Mouse (Mus musculus): ENCODE data around the gene Sparcl1.
A peak's percentile ranks its signal among the peaks of the same experiment; 100 is the strongest.

Sparcl1 gene

GRCm38 (mm10) chr5:104110171-104110920, 3.2 kb downstream of the Sparcl1 start:
- DNase-seq (ENCODE audit: low spot score) = no peak

DNA sequence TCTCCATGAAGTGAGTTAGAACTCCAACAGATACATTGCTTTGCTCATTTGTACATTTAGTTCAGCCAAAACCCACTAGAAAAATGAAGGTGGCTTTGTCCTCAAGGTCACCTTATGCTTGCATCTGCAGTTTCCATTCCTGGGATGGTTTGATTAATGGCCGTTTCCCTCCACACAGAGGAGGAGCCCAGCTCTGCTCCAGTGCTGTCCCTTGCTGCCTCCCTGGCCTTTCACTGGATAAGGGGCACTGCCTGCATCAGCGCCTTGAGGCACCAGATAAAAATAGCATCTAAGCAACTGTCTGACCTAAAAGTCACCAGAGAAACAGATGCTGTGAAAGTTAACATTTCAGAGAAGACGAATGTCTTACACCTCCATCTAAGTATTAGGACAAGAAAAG, 4.0 kb downstream of the Sparcl1 start:
- no peak for DNase-seq (ENCODE audit: low spot score)

- DNase-seq (ENCODE audit: low spot score) = no peak
These were observed 4.6 kb downstream of the Sparcl1 start for GRCm38 (mm10) chr5:104108879-104109369.

GRCm38 (mm10) chr5:104108127-104108875, 5.2 kb downstream of the Sparcl1 start:
- DNase-seq (ENCODE audit: low spot score) = no peak

GRCm38 (mm10) chr5:104104111-104104510, 9.4 kb downstream of the Sparcl1 start:
- no peak for DNase-seq (ENCODE audit: low spot score)

DNA sequence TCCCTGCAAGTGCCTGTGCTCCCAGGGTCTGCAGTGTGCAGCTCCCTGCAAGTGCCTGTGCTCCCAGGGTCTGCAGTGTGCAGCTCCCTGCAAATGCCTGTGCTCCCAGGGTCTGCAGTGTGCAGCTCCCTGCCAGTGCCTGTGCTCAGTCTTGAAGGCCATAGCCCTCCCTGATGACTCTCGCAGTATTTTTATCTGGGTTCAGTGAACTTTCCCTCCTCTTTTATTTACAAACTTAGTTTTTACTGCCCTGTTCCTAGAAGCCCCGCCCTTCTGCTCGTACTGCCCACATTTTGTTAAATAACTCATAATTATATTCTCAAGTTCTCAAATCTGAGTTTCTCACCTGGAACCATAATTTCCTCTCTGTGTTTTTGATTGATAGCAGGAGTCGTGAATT, 10.4 kb downstream of the Sparcl1 start:
- no peak for DNase-seq (ENCODE audit: low spot score)

GRCm38 (mm10) chr5:104101678-104102531, 11.6 kb downstream of the Sparcl1 start:
- no peak for DNase-seq (ENCODE audit: low spot score)

GRCm38 (mm10) chr5:104096078-104096938, 17.2 kb downstream of the Sparcl1 start:
- no peak for DNase-seq (ENCODE audit: low spot score)

DNA sequence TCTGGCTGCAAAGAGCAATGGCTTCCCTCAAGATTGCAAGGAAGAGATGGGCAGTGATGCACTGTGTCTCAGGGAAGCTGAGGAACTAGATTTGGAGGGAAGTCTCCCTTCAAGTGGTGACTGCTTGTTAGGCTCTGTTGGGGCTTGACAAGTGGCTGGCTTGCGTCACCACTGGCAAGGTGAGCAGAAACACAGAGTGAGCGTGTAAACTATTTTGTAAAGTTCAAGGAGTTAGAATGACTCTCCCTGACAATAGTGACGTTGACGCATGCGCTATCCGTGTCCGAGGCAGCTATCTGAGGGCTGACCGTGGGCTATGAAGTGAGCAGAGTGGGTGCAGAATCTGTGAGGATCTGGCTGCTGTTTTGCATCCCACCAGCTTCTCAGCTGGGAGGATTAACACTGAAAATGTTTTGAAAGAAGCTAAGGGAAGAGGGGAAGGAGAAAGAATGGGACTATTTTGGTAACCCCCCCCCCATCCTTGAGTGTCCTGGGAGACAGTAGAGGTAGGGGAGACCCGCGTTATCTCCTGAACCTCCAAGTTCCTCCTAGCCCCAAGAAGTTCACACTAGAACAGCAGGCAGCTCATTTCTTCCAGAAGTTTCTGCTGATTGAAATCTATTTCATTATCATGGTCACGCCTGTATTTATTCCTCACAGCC, 18.0 kb downstream of the Sparcl1 start:
- DNase-seq (ENCODE audit: low spot score) = no peak

GRCm38 (mm10) chr5:104089751-104090150, 23.8 kb downstream of the Sparcl1 start:
- peak; percentile 27 for DNase-seq (ENCODE audit: low spot score)

DNA sequence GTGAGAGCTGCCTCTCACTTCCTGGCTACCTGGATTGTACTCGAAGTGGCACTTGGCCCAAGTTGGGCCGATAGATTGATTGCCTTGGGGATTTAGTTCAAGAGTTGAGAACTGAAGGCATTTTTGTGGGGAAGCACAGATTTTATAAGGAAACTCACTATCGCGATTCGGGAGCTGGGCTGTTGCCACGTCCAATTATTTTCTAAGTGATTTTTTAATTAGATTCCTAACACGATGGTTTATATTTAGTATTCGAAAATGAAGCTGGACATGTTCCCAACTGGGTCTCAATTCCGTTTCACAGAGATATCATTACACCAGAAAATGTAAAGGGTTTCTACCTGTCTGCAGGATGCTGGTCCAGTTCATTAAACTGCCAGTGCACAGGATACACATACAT, 28.2 kb downstream of the Sparcl1 start:
- no peak for DNase-seq (ENCODE audit: low spot score)

DNA sequence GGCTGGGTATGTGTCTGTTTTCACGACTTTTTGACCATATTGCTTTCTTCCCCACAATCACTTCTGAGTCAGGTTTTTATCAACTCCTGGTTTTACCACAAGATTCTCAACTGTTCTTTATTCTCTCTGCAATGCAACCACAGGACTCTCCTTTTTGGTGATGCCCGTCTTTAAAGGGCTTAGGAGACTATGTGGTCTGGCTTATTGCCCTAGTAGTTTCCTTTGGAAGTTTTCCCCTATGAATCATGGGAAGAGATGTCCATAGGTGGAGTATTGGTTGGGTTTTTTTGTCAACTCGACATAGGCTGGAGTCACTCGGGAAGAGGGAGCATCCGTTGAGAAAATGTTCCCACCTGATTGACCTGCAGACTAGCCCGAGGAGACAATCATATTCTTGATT, 32.8 kb downstream of the Sparcl1 start:
- no peak for DNase-seq (ENCODE audit: low spot score)

DNA sequence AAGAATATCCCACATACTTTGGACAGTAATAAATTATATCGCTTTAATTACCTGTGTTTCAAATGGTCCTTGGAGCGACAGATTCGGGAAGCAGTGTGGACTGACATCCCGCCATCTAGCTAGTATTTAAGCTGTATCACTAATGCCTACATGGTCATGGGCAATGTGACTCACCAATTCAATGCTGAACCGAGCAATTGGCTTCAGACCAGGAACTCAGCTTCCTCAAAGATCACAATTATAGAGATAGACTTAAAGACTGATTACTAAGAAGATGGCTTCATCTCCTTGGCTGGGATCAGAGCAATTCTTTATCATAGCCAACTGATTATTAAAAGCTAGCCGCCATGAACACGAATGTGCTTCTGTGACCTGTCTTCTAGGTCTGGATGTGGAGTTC, 36.0 kb downstream of the Sparcl1 start, which contains the start of gene Gm17660:
Gene Gm17660 (minus strand): TSS at position 101 of the 400 bp plus-strand sequence.
- DNase-seq (ENCODE audit: low spot score) = peak; percentile 22

GRCm38 (mm10) chr5:104076361-104076760, 37.2 kb downstream of the Sparcl1 start:
- DNase-seq (ENCODE audit: low spot score) = peak; percentile 37

GRCm38 (mm10) chr5:104074388-104074787, 39.1 kb downstream of the Sparcl1 start:
- DNase-seq (ENCODE audit: low spot score) = peak; percentile 88

- DNase-seq (ENCODE audit: low spot score) = peak; percentile 33
These were observed 39.9 kb downstream of the Sparcl1 start for GRCm38 (mm10) chr5:104073602-104074001.

- DNase-seq (ENCODE audit: low spot score) = peak; percentile 40
These were observed 41.2 kb downstream of the Sparcl1 start for GRCm38 (mm10) chr5:104072272-104072886.

DNA sequence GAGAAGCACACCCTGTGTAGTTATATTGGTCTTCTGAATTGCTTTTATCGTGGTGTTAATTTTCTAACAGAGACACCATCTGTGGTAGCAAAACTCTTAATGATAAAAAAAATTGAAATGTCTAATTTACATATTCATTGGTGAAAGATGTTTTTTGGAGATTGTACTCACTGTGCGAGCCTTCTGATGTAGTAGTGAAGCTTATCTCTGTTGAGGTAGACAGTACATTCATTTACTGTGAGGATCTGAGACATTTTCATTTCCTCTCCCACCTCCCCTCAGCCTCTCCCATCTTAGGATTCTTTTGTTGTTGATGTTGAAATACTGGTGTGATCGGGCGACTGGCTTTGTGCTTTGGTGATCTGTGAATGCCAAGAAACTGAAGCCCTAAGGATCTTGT, 42.5 kb downstream of the Sparcl1 start:
- DNase-seq (ENCODE audit: low spot score) = no peak

DNA sequence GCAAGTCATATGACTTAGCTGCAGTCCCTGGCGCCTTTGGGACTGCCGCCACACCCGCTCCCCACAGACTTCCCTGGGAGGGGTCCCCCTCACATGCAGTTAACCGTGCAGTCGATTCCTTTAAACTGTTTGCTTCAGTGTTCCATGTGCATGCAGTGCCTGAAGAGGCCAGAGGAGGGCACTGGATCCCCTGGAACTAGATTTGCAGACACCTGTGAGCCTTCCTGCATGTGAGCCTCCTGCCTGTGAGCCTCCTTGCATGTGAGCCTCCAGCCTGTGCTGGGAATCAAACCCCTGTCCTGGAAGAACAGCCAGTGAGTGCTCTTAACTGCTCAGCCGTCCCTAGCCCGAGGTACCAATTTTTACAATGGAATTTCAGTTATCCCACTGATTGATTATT, 44.8 kb downstream of the Sparcl1 start:
- DNase-seq (ENCODE audit: low spot score) = peak; percentile 58

Measured in testis, postnatal 10 days (tissue).